Mouse (Mus musculus) stomach, postnatal 0 days (tissue): ENCODE results near the gene Spsb1. TPM values are rescaled to one million over a fixed set of nuclear protein-coding genes. Genes with fewer than 3 reads are reported as not detected.
A peak's percentile ranks its signal among the peaks of the same experiment; 100 is the strongest.

Experiments
- ATAC-seq: fragments of 200-750 bp; cut with Nextera tagmentation; 2 replicates; pipeline ENCODE4 v1.8.0; 2017; ENCODE audit not compliant: low FRiP score, low TSS enrichment
- DNase-seq: peaks from one replicate; pipeline ENCODE4 v3.0.0-alpha.2; 2016; ENCODE audit warnings: low spot score
- H3K27ac ChIP-seq: fragments of 300-500 bp; sonication (generic); replicated peaks from 2 replicates; pipeline ENCODE4 v1.5.1; 2014; ENCODE audit warnings: mild to moderate bottlenecking, control low read depth
- H3K27me3 ChIP-seq: fragments of 300-500 bp; sonication (generic); 2 replicates; pipeline ENCODE4 v1.6.1; 2014; ENCODE audit warnings: low read length; ENCODE audit not compliant: control insufficient read depth, insufficient read depth
- H3K36me3 ChIP-seq: fragments of 300-500 bp; sonication (generic); 2 replicates; pipeline ENCODE4 v1.6.1; 2014; ENCODE audit warnings: low read length, mixed read lengths; ENCODE audit not compliant: control insufficient read depth, insufficient read depth
- H3K4me1 ChIP-seq: fragments of 300-500 bp; sonication (generic); replicated peaks from 2 replicates; pipeline ENCODE4 v1.6.1; 2014; ENCODE audit warnings: antibody characterized with exemption; ENCODE audit not compliant: control insufficient read depth, insufficient read depth
- H3K4me2 ChIP-seq: fragments of 300-500 bp; sonication (generic); replicated peaks from 2 replicates; pipeline ENCODE4 v1.6.1; 2014; ENCODE audit warnings: low read depth, mild to moderate bottlenecking, control low read depth, moderate library complexity
- H3K4me3 ChIP-seq: fragments of 300-500 bp; sonication (generic); 2 replicates; pipeline ENCODE4 v1.5.1; 2014; ENCODE audit warnings: low read depth, low read length, control low read depth
- H3K9ac ChIP-seq: fragments of 300-500 bp; sonication (generic); 2 replicates; pipeline ENCODE4 v1.6.1; 2014; ENCODE audit warnings: mild to moderate bottlenecking, low read length, control low read depth, mixed read lengths
- H3K9me3 ChIP-seq: fragments of 300-500 bp; sonication (generic); 2 replicates; pipeline ENCODE4 v1.6.1; 2016; ENCODE audit warnings: low read length; ENCODE audit not compliant: control insufficient read depth
- CTCF ChIP-seq: IDR thresholded peaks from 2 replicates; pipeline ENCODE4 v1.5.1; 2016; ENCODE audit warnings: antibody characterized with exemption, low read depth, mild to moderate bottlenecking, moderate library complexity
- EP300 ChIP-seq: optimal IDR thresholded peaks from 2 replicates; pipeline ENCODE3; 2016; ENCODE audit warnings: antibody characterized with exemption
- WGBS: fragments of 180-500 bp; shearing (Covaris S2); extraction: QIAGEN DNeasy Blood & Tissue Kit; methylation state at CpG from one replicate; pipeline ENCODE4 v1.1.7; 2014; 5-methylcytosine and 5-hydroxymethylcytosine counted together
- polyA plus RNA-seq: library from polyadenylated mRNA; unstranded; fragments of >200 nt; fragmentation: Nextera tagmentation; extraction: Ambion mirVana; gene quantifications from 2 replicates; pipeline ENCODE4 v1.2.1, GENCODE M21; 2015

Spsb1 gene
- polyA plus RNA-seq, 1 experiment from 2014 or later, result 13.1 TPM

DNA sequence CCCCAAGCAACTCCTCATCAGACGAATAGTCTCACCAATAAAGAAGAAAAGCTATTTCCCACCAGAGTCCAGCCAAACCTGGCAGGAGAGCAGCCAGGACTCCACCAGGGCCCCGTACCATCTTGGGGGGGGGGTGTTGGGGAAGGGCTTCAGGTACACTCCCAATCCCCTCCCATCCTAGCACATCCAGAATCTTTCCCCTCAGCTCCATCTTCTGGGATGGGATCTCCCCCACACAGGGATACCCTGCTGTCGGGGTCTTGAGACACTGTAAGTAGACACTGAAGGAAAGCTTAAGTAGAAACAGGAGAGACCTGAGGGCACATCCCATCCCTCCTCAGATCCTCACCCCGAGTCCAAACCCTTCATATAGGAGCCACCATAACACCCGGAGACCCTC, 31.8 kb downstream of the Spsb1 start:
- Histone ChIP-seq H3K4me2 (no peak overlapping the region), H3K36me3 (no peaks in the 10 kb centered on the region), H3K4me1 (peaks cover 4% of the 10 kb centered on the region), H3K27me3 (no peaks in the 10 kb centered on the region), H3K4me3 (no peak overlapping the region), H3K27ac (peak overlapping the region; percentile 53), H3K9ac (no peak overlapping the region), H3K9me3 (no peaks in the 10 kb centered on the region)
- TF ChIP-seq EP300, result no peak
- no peak for TF ChIP-seq CTCF
- 68% methylated on average over 4 of the region's 5 CpGs for WGBS
- DNase-seq, result no peak
- no peak for ATAC-seq

- H3K4me1 ChIP-seq, result peaks cover 4% of the 10 kb centered on the region
- H3K4me2 ChIP-seq, result 0 out of 2 replicates have a peak overlapping the region, but pooled peaks have one; percentile 8
- H3K9ac ChIP-seq, result peak overlapping the region; percentile 8; the same call in 1 of the 2 replicates
These were observed 32.6 kb downstream of the Spsb1 start for GRCm38 (mm10) chr4:149922121-149922718.

GRCm38 (mm10) chr4:149920886-149921285, 34.0 kb downstream of the Spsb1 start:
- WGBS, result 24% methylated on average over 12 of the region's 12 CpGs
- Histone ChIP-seq H3K4me3 (no peak overlapping the region), H3K9me3 (no peaks in the 10 kb centered on the region), H3K27me3 (no peaks in the 10 kb centered on the region), H3K4me1 (peaks cover 4% of the 10 kb centered on the region), H3K36me3 (no peaks in the 10 kb centered on the region), H3K9ac (no peak overlapping the region), H3K27ac (peak overlapping the region; percentile 53; the same call in 1 of the 2 replicates), H3K4me2 (peak overlapping the region; percentile 17; the same call in 1 of the 2 replicates)
- no peak for TF ChIP-seq EP300
- TF ChIP-seq CTCF, result peak; percentile 22; the same call in 1 of the 2 replicates
- ATAC-seq, result peak; percentile 9; the same call in 1 of the 2 replicates
- DNase-seq, result peak; percentile 31

More at GRCm38 (mm10) chr4:149922121-149922718, 32.6 kb downstream of the Spsb1 start:
- Histone ChIP-seq H3K36me3 (no peaks in the 10 kb centered on the region), H3K27ac (peak overlapping the region; percentile 82), H3K27me3 (no peaks in the 10 kb centered on the region), H3K9me3 (no peaks in the 10 kb centered on the region), H3K4me3 (no peak overlapping the region)
- whole genome bisulfite sequencing, result 23% methylated on average over 14 of the region's 14 CpGs
- ATAC-seq (peak; percentile 58), DNase-seq (peak; percentile 67)
- TF ChIP-seq EP300, result no peak
- no peak for TF ChIP-seq CTCF

DNA sequence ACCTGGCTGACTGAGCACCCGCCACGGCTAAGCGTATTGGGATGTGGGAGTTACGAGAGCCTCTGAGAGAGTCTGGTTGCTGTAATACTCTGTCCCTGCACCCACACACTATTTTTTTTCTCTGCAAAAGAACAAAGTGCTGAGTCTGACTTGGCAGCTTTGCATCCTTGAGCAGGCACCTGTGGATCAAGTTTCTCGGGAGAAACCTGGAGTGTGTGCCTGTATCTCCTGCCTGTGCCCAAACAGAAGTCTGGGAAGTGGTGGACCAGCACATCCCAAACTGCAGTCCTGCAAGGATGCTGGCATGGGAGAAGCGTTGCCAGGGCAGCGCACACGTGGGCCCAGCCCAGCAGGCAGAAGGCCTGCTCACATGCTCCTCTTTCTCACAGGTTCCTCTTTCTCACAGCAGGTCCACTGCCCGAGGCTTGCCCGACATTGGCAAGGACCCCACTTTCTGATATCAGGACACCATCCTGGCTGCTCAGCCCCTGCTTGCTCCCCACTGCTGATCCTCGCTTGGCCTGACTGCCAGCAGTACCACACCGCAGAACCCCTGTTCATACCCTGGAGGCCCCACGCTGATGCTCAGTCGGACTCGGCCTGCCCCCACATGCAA, 36.3 kb downstream of the Spsb1 start:
- H3K4me1 ChIP-seq, result peaks cover 5% of the 10 kb centered on the region
- H3K4me2 ChIP-seq, result no peak overlapping the region
- TF ChIP-seq CTCF, result no peak
- no peak for TF ChIP-seq EP300
- DNase-seq (no peak), ATAC-seq (no peak)
- no peak overlapping the region for H3K9ac ChIP-seq
- H3K27ac ChIP-seq, result no peak overlapping the region
- no peaks in the 10 kb centered on the region for H3K27me3 ChIP-seq
- WGBS, result 80% methylated on average over 15 of the region's 15 CpGs
- H3K9me3 ChIP-seq, result no peaks in the 10 kb centered on the region
- H3K4me3 ChIP-seq, result no peak overlapping the region
- H3K36me3 ChIP-seq, result no peaks in the 10 kb centered on the region

DNA sequence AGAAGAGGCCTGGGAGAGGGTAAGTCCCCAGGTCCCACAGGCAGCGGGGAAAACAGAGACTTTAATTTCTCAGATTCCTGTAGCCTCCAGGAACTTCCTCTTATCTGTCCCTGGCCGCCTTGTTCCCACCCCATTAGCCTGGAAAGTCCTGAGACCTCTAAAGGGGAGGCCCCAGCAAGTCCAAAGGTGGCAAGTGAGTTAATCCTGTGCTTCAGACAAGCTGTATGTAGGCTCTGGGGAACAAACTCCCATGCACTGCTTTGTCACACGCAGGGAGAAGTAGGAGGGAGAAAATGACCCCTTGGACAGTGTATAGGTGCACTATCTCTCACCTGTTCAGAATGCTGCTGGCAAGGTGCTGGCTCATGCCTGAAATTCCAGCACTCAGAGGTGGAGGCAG, 38.0 kb downstream of the Spsb1 start:
- TF ChIP-seq CTCF, result no peak
- TF ChIP-seq EP300, result no peak
- no peak overlapping the region for H3K4me3 ChIP-seq
- ATAC-seq (peak; percentile 34; the same call in 1 of the 2 replicates), DNase-seq (peak; percentile 36)
- no peak overlapping the region for H3K4me2 ChIP-seq
- H3K4me1 ChIP-seq, result peaks cover 7% of the 10 kb centered on the region
- H3K9me3 ChIP-seq, result no peaks in the 10 kb centered on the region
- no peak overlapping the region for H3K27ac ChIP-seq
- no peaks in the 10 kb centered on the region for H3K27me3 ChIP-seq
- no peak overlapping the region for H3K9ac ChIP-seq
- WGBS, result 57% methylated on average over 3 of the region's 3 CpGs
- H3K36me3 ChIP-seq, result no peaks in the 10 kb centered on the region

- ATAC-seq (no peak), DNase-seq (no peak)
- Histone ChIP-seq H3K9ac (no peak overlapping the region), H3K9me3 (no peaks in the 10 kb centered on the region), H3K27ac (no peak overlapping the region), H3K4me2 (no peak overlapping the region), H3K27me3 (no peaks in the 10 kb centered on the region), H3K36me3 (no peaks in the 10 kb centered on the region), H3K4me3 (no peak overlapping the region), H3K4me1 (0 out of 2 replicates have a peak, but pooled peaks cover 5% of the 10 kb centered on the region)
- 76% methylated on average over 7 of the region's 7 CpGs for WGBS
- TF ChIP-seq CTCF (no peak), EP300 (no peak)
These were observed 41.0 kb downstream of the Spsb1 start for GRCm38 (mm10) chr4:149913709-149914370.
